Mouse (Mus musculus): Measurements from ENCODE around the gene Asic2. TPM values are rescaled to one million over a fixed set of nuclear protein-coding genes. Genes with fewer than 3 reads are reported as not detected.

The Asic2 gene
- polyA plus RNA-seq, 1 experiment from 2014 or later: 0.28 TPM

DNA sequence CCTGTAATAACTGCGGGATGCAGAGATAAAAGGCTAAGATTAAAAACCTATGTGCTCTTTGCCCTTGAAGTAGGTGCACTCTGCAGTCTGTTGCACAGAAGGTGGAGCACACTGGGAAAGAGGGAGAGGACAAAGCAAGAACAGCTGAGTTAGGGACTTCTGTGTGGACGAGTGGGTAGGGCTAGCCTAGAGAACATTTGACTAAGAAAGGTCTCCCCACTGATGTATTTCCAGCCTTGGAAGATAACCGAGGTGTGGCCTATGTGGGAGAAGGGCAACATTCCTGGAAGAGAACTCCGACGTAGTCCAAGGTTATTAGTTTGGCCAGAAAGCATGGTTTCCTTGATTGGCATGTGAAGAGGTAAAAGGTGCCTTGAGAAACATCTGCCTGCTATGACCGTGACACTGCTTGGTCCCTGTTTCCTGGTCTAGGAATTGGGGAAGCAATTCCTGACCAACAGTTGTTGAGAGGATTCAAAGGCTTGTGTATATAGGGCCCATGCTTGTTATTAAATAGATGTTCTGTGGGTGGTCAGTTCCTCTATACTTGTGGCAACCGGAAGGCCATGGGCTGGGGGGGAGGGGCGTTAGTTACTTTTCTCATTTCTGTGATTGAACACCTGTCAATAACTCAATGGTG lies 463.3 kb downstream of the Asic2 start:
- no peak for DNase-seq
- 62% methylated on average over 8 of the region's 8 CpGs for WGBS

DNA sequence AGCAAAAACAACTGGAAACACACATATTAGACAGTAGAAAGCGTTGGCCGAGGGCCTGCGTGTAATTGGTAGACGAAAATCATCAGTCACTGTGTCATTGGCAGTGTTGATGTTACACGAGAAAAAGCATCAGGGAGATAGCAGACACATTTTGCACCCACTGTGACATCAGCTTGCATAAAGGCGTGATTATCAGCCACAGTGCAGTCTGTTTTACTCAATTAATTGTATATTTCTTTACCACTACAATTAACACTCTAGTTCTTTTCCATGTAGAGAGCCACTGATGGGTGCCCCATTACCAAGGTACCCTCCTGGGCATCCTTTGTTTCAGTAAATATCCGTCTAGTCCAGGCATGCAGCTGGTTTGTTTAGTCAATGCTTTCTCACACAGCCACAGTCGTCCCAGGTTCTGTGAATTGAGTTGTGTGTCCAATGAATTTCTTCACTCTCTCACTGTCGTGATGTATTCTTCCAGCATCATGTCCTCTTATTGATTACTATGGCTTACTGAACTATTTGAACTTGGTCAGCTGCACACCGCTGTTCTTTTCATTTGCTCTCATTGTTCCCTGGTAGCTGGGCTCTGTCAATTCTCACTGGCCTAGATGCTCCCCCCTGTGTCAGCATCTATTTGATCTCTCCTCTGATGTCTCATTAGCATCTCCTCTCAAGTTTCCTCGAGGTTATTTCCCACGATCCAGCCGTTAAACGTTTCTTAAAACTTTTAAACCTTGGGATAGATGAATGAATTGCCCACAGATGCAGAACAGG lies 466.6 kb downstream of the Asic2 start:
- DNase-seq (no peak), ATAC-seq (ENCODE audit: insufficient read depth) (no peak)
- H3K9ac ChIP-seq: no peak overlapping the region
- H3K27me3 ChIP-seq (ENCODE audit: insufficient read depth, low read length): no peaks in the 10 kb centered on the region
- WGBS: 26% methylated on average over 14 of the region's 14 CpGs
- H3K4me2 ChIP-seq: no peak overlapping the region
- no peaks in the 10 kb centered on the region for H3K9me3 ChIP-seq (ENCODE audit: low read depth, low read length)
- TF ChIP-seq CTCF (IDR thresholded peaks at IDR 0.05; ENCODE audit: low read depth): no peak
- H3K4me3 ChIP-seq (ENCODE audit: low read depth, low read length): no peak overlapping the region
- no peaks in the 10 kb centered on the region for H3K4me1 ChIP-seq (ENCODE audit: insufficient read depth)
- H3K27ac ChIP-seq (ENCODE audit: low read depth): no peak overlapping the region
- H3K36me3 ChIP-seq (ENCODE audit: insufficient read depth): no peaks in the 10 kb centered on the region

More for the DNA sequence above, 463.3 kb downstream of the Asic2 start:
- no peak for TF ChIP-seq CTCF (IDR thresholded peaks at IDR 0.05; ENCODE audit: low read depth)
- Histone ChIP-seq H3K27ac (ENCODE audit: low read depth) (no peak overlapping the region), H3K9ac (no peak overlapping the region), H3K27me3 (ENCODE audit: insufficient read depth, low read length) (no peaks in the 10 kb centered on the region), H3K4me3 (ENCODE audit: low read depth, low read length) (no peak overlapping the region), H3K4me2 (no peak overlapping the region), H3K9me3 (ENCODE audit: low read depth, low read length) (no peaks in the 10 kb centered on the region), H3K36me3 (ENCODE audit: insufficient read depth) (no peaks in the 10 kb centered on the region), H3K4me1 (ENCODE audit: insufficient read depth) (no peaks in the 10 kb centered on the region)
- no peak for ATAC-seq (ENCODE audit: insufficient read depth)

DNA sequence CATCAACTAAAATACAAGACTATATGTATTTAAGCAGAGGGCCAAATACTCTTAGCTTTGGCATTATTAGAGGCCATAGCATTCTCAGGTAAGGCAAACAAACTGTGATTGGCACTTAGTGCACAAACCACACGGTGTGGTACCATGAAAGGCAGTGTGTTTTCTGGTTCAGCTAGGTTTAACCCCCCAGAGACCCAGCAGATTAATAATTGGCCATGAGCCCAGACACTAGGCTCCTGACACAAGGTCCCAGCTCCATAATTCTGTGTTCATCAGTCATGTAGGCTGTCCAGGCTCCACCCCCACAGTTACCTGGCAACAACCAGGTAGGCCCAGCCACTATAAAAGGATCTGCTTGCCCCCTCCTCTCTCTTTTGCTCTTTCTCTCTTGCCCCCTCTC lies 469.3 kb downstream of the Asic2 start:
- Histone ChIP-seq H3K9me3 (ENCODE audit: low read depth, low read length) (no peaks in the 10 kb centered on the region), H3K36me3 (ENCODE audit: insufficient read depth) (no peaks in the 10 kb centered on the region), H3K4me2 (no peak overlapping the region), H3K27ac (ENCODE audit: low read depth) (no peak overlapping the region), H3K4me3 (ENCODE audit: low read depth, low read length) (no peak overlapping the region), H3K4me1 (ENCODE audit: insufficient read depth) (no peaks in the 10 kb centered on the region), H3K9ac (no peak overlapping the region), H3K27me3 (ENCODE audit: insufficient read depth, low read length) (no peaks in the 10 kb centered on the region)
- WGBS: 44% methylated on average over 1 of the region's 1 CpGs
- no peak for DNase-seq
- ATAC-seq (ENCODE audit: insufficient read depth): no peak
- no peak for TF ChIP-seq CTCF (IDR thresholded peaks at IDR 0.05; ENCODE audit: low read depth)

DNA sequence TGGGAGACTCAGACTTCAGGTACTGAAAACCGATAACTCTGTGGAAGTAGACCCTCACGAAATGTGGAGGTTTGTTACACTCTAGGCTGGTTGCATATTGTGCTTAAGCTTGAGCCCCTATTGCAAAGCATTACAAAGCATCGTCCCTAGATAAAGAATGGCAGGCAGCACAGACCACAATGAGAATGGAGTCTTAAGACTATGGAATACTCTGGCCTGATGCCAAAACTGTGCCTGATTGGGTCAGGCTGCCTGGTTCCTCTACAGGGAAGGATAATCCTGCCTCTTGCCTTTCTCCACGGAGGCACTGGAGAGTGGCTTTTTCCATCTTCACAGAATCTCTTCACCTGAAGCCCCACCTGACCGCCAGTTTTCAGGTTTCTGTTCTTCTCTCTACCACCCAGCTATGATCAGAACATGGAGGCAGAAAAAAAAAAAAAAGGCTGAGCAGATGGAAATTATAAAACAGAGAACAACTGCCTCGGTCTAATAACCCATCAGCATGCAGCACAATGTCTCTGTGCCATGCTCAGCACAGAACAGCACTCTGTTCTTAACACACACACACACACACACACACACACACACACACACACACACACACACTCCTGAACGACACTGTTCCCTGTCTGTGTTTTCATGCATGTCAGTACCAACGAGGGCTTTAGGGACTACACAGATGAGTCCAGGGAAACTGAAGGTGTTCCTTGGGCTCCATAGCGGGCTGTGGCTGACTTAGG lies 470.4 kb downstream of the Asic2 start:
- no peaks in the 10 kb centered on the region for H3K9me3 ChIP-seq (ENCODE audit: low read depth, low read length)
- H3K4me2 ChIP-seq: no peak overlapping the region
- peak; percentile 78 for DNase-seq
- ATAC-seq (ENCODE audit: insufficient read depth): no peak
- H3K36me3 ChIP-seq (ENCODE audit: insufficient read depth): no peaks in the 10 kb centered on the region
- 64% methylated on average over 9 of the region's 9 CpGs for WGBS
- H3K4me3 ChIP-seq (ENCODE audit: low read depth, low read length): no peak overlapping the region
- no peaks in the 10 kb centered on the region for H3K4me1 ChIP-seq (ENCODE audit: insufficient read depth)
- H3K9ac ChIP-seq: no peak overlapping the region
- H3K27me3 ChIP-seq (ENCODE audit: insufficient read depth, low read length): no peaks in the 10 kb centered on the region
- TF ChIP-seq CTCF (IDR thresholded peaks at IDR 0.05; ENCODE audit: low read depth): no peak
- no peak overlapping the region for H3K27ac ChIP-seq (ENCODE audit: low read depth)

DNA sequence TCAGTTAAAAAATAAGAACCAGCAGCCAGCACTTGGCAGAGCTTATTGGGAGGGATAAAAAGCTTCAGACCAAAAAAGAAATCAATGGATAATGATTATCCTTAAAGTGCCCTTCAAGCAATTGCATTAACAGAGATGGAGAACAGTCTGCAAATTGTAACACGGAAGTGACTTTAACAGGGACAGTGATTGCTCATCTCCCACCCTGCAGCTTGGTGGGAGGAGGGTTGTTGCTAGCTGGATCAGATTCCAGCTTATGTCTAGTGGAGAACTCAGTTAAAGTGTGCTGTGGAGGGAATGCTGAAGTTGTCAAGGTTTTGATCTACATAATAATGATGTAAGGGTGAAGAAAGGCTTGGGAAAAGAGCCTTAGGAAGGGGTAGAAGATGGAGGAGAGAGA lies 471.8 kb downstream of the Asic2 start:
- Histone ChIP-seq H3K27ac (ENCODE audit: low read depth) (no peak overlapping the region), H3K4me1 (ENCODE audit: insufficient read depth) (no peaks in the 10 kb centered on the region), H3K9me3 (ENCODE audit: low read depth, low read length) (no peaks in the 10 kb centered on the region), H3K27me3 (ENCODE audit: insufficient read depth, low read length) (no peaks in the 10 kb centered on the region), H3K4me3 (ENCODE audit: low read depth, low read length) (no peak overlapping the region), H3K4me2 (no peak overlapping the region), H3K9ac (no peak overlapping the region), H3K36me3 (ENCODE audit: insufficient read depth) (no peaks in the 10 kb centered on the region)
- WGBS: 26% methylated on average over 1 of the region's 1 CpGs
- DNase-seq: no peak
- no peak for TF ChIP-seq CTCF (IDR thresholded peaks at IDR 0.05; ENCODE audit: low read depth)
- no peak for ATAC-seq (ENCODE audit: insufficient read depth)

DNA sequence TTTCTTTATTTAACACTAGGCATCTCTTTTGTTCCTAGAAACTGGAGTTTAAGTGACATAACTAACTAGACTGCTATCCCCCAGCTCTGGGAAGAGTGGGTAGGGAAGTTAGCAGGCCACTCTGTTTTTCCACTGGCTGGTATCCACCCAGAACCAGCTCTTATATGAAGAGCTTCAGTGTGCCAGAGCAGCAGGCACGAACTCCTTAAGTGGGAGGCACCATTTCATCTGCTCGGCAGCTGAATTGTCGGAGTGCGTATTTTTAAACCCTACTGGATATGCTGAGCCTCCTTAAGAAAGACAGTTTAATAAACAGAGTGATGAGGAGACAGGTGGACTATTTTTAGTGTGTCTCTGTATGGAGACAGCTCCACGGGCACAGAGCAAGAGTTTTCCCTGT lies 475.9 kb downstream of the Asic2 start:
- H3K36me3 ChIP-seq (ENCODE audit: insufficient read depth): no peaks in the 10 kb centered on the region
- H3K4me1 ChIP-seq (ENCODE audit: insufficient read depth): no peaks in the 10 kb centered on the region
- 35% methylated on average over 5 of the region's 5 CpGs for WGBS
- no peak overlapping the region for H3K27ac ChIP-seq (ENCODE audit: low read depth)
- H3K9me3 ChIP-seq (ENCODE audit: low read depth, low read length): no peaks in the 10 kb centered on the region
- DNase-seq (no peak), ATAC-seq (ENCODE audit: insufficient read depth) (no peak)
- no peak overlapping the region for H3K9ac ChIP-seq
- no peak overlapping the region for H3K4me2 ChIP-seq
- H3K27me3 ChIP-seq (ENCODE audit: insufficient read depth, low read length): no peaks in the 10 kb centered on the region
- TF ChIP-seq CTCF (IDR thresholded peaks at IDR 0.05; ENCODE audit: low read depth): no peak
- H3K4me3 ChIP-seq (ENCODE audit: low read depth, low read length): no peak overlapping the region

DNA sequence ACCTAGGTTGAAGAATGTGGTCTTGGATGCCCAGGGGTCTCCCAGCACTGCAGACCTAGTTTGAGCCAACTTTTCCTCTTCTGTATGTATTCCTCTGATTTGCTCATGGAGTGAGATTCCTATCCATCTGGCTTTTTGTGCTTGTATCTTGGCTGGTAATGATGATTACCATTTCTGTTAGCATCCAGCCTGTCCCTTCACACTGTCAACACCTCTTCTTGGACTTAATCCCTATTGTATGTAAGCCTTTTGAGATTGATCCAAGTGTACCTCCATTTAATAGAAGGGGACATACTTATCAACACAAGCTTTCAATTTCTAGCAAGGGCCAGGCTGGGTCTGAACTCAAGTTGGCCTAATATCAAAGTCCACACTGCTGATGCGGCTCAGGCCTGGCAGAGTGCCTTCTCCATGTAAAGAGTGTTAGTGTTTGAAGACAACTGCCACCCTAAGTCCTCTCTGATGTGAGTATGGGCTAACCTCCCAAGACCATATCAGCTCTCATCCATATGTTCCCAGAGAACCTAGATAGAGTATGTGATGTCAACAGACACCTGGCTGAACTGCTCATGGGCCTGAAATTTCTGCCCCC lies 479.0 kb downstream of the Asic2 start:
- DNase-seq (peak; percentile 51), ATAC-seq (ENCODE audit: insufficient read depth) (no peak)
- Histone ChIP-seq H3K27me3 (ENCODE audit: insufficient read depth, low read length) (no peaks in the 10 kb centered on the region), H3K9me3 (ENCODE audit: low read depth, low read length) (no peaks in the 10 kb centered on the region), H3K4me3 (ENCODE audit: low read depth, low read length) (no peak overlapping the region), H3K4me2 (no peak overlapping the region), H3K9ac (no peak overlapping the region), H3K36me3 (ENCODE audit: insufficient read depth) (no peaks in the 10 kb centered on the region), H3K4me1 (ENCODE audit: insufficient read depth) (no peaks in the 10 kb centered on the region), H3K27ac (ENCODE audit: low read depth) (no peak overlapping the region)
- WGBS: 50% methylated on average over 1 of the region's 1 CpGs
- TF ChIP-seq CTCF (IDR thresholded peaks at IDR 0.05; ENCODE audit: low read depth): no peak
